Mouse (Mus musculus): ENCODE data around the gene Ppil3.

GRCm38 (mm10) chr1:58415442-58415841 is 29.8 kb downstream of the Ppil3 start:
- TF ChIP-seq CTCF (IDR thresholded peaks at IDR 0.05; ENCODE audit: low read depth, low read length), result no peak
- TF ChIP-seq GATA1 (IDR thresholded peaks at IDR 0.05; ENCODE audit: borderline replicate concordance, low read length), result no peak
- no peak for TF ChIP-seq POLR2AphosphoS5 (IDR thresholded peaks at IDR 0.05; ENCODE audit: insufficient replicate concordance, low read depth, low read length)
- no peak for TF ChIP-seq TAL1 (conservative IDR thresholded peaks at IDR 0.05; ENCODE audit: low read depth, low read length)
